Mouse (Mus musculus) G1E (cell line): Measurements from ENCODE around the gene Cd44.

Source experiments
- CTCF ChIP-seq: IDR thresholded peaks from 2 replicates; pipeline ENCODE4 v1.5.1; 2012; ENCODE audit warnings: low read depth, low read length, inconsistent platforms, mixed read lengths
- GATA1 ChIP-seq: IDR thresholded peaks from 2 replicates; pipeline ENCODE4 v1.6.1; 2012; ENCODE audit warnings: borderline replicate concordance, low read length, inconsistent platforms, mixed read lengths
- GATA2 ChIP-seq: IDR thresholded peaks from 2 replicates; pipeline ENCODE4 v1.6.1; 2012; ENCODE audit warnings: low read depth, low read length, inconsistent platforms, borderline replicate concordance
- POLR2AphosphoS5 ChIP-seq: IDR thresholded peaks from 2 replicates; pipeline ENCODE4 v1.6.1; 2012; ENCODE audit warnings: low read depth, low read length, inconsistent platforms; ENCODE audit not compliant: insufficient replicate concordance
- TAL1 ChIP-seq: conservative IDR thresholded peaks from 2 replicates; pipeline ENCODE4 v1.6.1; 2012; ENCODE audit warnings: low read depth, low read length, inconsistent platforms, mixed read lengths

DNA sequence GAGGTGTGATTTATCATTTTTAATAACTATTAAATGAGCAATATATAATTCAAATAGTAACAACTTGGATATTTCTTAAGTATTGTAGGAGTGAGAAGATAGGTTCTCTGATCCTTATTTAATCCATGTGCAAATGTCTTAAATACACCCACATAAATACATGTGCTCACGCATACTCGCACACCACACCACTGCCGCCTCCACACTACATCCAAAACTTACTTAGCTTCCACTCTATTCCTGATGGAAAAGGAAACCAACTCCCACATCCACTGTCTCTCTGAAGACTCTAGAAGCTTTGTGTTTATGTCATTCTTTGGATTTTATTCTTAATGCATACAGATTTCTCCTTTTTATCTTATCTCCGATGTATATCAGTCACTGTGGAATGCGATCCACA, 129.2 kb downstream of the Cd44 start:
- no peak for TF ChIP-seq CTCF
- TF ChIP-seq TAL1 = no peak
- no peak for TF ChIP-seq GATA1
- TF ChIP-seq POLR2AphosphoS5 = no peak
- no peak for TF ChIP-seq GATA2
